Mouse (Mus musculus) CH12.LX (cell line): ENCODE measurements at regions not wholly inside any gene's neighbourhood (a gene's known extent, or its start where the extent isn't known, plus 50 kb on each side); places are given as distances from the start of the nearest gene placed in this dataset.

Experiments used
- DNase-seq: peaks from one replicate; pipeline ENCODE4 v3.0.0-alpha.2; 2013; ENCODE audit errors: extremely low read depth
- H3K27ac ChIP-seq: 2 replicates; pipeline ENCODE4 v1.5.1; 2012; ENCODE audit warnings: low read depth, mild to moderate bottlenecking, control low read depth, moderate library complexity; ENCODE audit not compliant: insufficient read depth
- H3K27me3 ChIP-seq: replicated peaks from 2 replicates; pipeline ENCODE3; 2012; ENCODE audit warnings: inconsistent platforms
- H3K36me3 ChIP-seq, 2 experiments: replicated peaks in 1 of 2; 2 replicates each; pipeline versions ENCODE3 to v1.6.1; 2012; ENCODE audit warnings: inconsistent platforms in 1 of 2, low read length in 1 of 2, mild to moderate bottlenecking in 1 of 2, mixed read lengths in 1 of 2, moderate library complexity in 1 of 2; ENCODE audit not compliant: control insufficient read depth in 1 of 2, insufficient read depth in 1 of 2
- H3K4me1 ChIP-seq, 2 experiments: 2 replicates each; pipeline ENCODE4 v1.6.1; 2012; ENCODE audit warnings: inconsistent platforms in 1 of 2, moderate library complexity in 1 of 2; ENCODE audit not compliant: insufficient read depth in 2 of 2, control insufficient read depth in 1 of 2
- H3K4me2 ChIP-seq: 2 replicates; pipeline ENCODE4 v1.6.1; 2012; ENCODE audit warnings: low read depth, mild to moderate bottlenecking, control low read depth; ENCODE audit not compliant: poor library complexity, insufficient read depth, severe bottlenecking
- H3K4me3 ChIP-seq, 3 experiments: fragments of 150-350 bp in 1 of 3; sonication (generic) in 1 of 3; replicated peaks in 1 of 3; 2 replicates each; pipeline versions ENCODE3 to v1.5.1; 2011 to 2012; ENCODE audit warnings: low read depth in 2 of 3, low read length in 2 of 3, mild to moderate bottlenecking in 2 of 3, moderate library complexity in 2 of 3, control low read depth in 1 of 3, improper control_type of control experiment in 1 of 3, inconsistent platforms in 1 of 3, mixed read lengths in 1 of 3; ENCODE audit not compliant: poor library complexity in 1 of 3
- H3K79me2 ChIP-seq: replicated peaks from 2 replicates; pipeline ENCODE4 v1.6.1; 2012; ENCODE audit warnings: mild to moderate bottlenecking, moderate library complexity; ENCODE audit not compliant: control insufficient read depth, poor library complexity, insufficient read depth, severe bottlenecking; ENCODE audit errors: extremely low read depth
- H3K9ac ChIP-seq: 2 replicates; pipeline ENCODE4 v1.6.1; 2012; ENCODE audit warnings: low read depth, mild to moderate bottlenecking, control low read depth, moderate library complexity; ENCODE audit not compliant: insufficient read depth
- H3K9me3 ChIP-seq: replicated peaks from 2 replicates; pipeline ENCODE3; 2012; ENCODE audit warnings: low read length, inconsistent platforms, mixed read lengths
- BHLHE40 ChIP-seq: IDR thresholded peaks from 2 replicates; pipeline ENCODE4 v1.6.1; 2011; ENCODE audit warnings: mild to moderate bottlenecking, low read depth, low read length, improper control_type of control experiment
- CTCF ChIP-seq, 2 experiments: IDR thresholded peaks in 1 of 2; conservative IDR thresholded peaks in 1 of 2; 2 replicates each; pipeline ENCODE4 v1.5.1; 2011 to 2012; ENCODE audit warnings: low read depth in 2 of 2, low read length in 2 of 2, improper control_type of control experiment in 1 of 2, inconsistent platforms in 1 of 2, mild to moderate bottlenecking in 1 of 2, moderate library complexity in 1 of 2
- ELF1 ChIP-seq: IDR thresholded peaks from 2 replicates; pipeline ENCODE4 v1.6.1; 2014; ENCODE audit warnings: low read depth, mild to moderate bottlenecking, inconsistent platforms, low read length, improper control_type of control experiment
- EP300 ChIP-seq: IDR thresholded peaks from 2 replicates; pipeline ENCODE4 v1.6.1; 2011; ENCODE audit warnings: low read length, improper control_type of control experiment
- ETS1 ChIP-seq: conservative IDR thresholded peaks from 2 replicates; pipeline ENCODE4 v1.6.1; 2012; ENCODE audit warnings: low read depth, mild to moderate bottlenecking, inconsistent platforms, low read length, improper control_type of control experiment, moderate library complexity
- HCFC1 ChIP-seq: IDR thresholded peaks from 2 replicates; pipeline ENCODE4 v1.6.1; 2012; ENCODE audit warnings: low read depth, mild to moderate bottlenecking, inconsistent platforms, low read length, improper control_type of control experiment
- IRF4 ChIP-seq: IDR thresholded peaks from 2 replicates; pipeline ENCODE4 v1.6.1; 2014; ENCODE audit warnings: low read depth, mild to moderate bottlenecking, inconsistent platforms, low read length, improper control_type of control experiment
- JUND ChIP-seq: conservative IDR thresholded peaks from 2 replicates; pipeline ENCODE4 v1.6.1; 2011; ENCODE audit warnings: low read depth, low read length, improper control_type of control experiment
- MAX ChIP-seq: IDR thresholded peaks from 2 replicates; pipeline ENCODE4 v1.6.1; 2011; ENCODE audit warnings: low read length, improper control_type of control experiment
- MEF2A ChIP-seq: IDR thresholded peaks from 2 replicates; pipeline ENCODE4 v1.6.1; 2014; ENCODE audit warnings: low read depth, mild to moderate bottlenecking, inconsistent platforms, low read length, improper control_type of control experiment, borderline replicate concordance
- NELFE ChIP-seq: IDR thresholded peaks from 2 replicates; pipeline ENCODE4 v1.6.1; 2011; ENCODE audit warnings: low read depth, low read length, improper control_type of control experiment
- PAX5 ChIP-seq: IDR thresholded peaks from 2 replicates; pipeline ENCODE4 v1.6.1; 2012; ENCODE audit warnings: low read length, inconsistent platforms, mixed read lengths
- POLR2A ChIP-seq: IDR thresholded peaks from 2 replicates; pipeline ENCODE4 v1.6.1; 2011; ENCODE audit warnings: low read depth, mild to moderate bottlenecking, improper control_type of control experiment, low read length
- POLR2AphosphoS2 ChIP-seq: IDR thresholded peaks from 2 replicates; pipeline ENCODE4 v1.6.1; 2011; ENCODE audit warnings: low read depth, low read length, improper control_type of control experiment
- RAD21 ChIP-seq: IDR thresholded peaks from 2 replicates; pipeline ENCODE4 v1.6.1; 2011; ENCODE audit warnings: low read depth, mild to moderate bottlenecking, low read length, improper control_type of control experiment, moderate library complexity
- SIN3A ChIP-seq: IDR thresholded peaks from 2 replicates; pipeline ENCODE4 v1.6.1; 2012; ENCODE audit warnings: low read length, improper control_type of control experiment, inconsistent platforms
- SMC3 ChIP-seq: IDR thresholded peaks from 2 replicates; pipeline ENCODE4 v1.6.1; 2011; ENCODE audit warnings: low read depth, low read length, improper control_type of control experiment
- TBP ChIP-seq: conservative IDR thresholded peaks from 2 replicates; pipeline ENCODE4 v1.6.1; 2011; ENCODE audit warnings: low read depth, low read length, improper control_type of control experiment
- TCF12 ChIP-seq: IDR thresholded peaks from 2 replicates; pipeline ENCODE4 v1.6.1; 2014; ENCODE audit warnings: low read depth, mild to moderate bottlenecking, inconsistent platforms, low read length, improper control_type of control experiment
- UBTF ChIP-seq: IDR thresholded peaks from 2 replicates; pipeline ENCODE4 v1.6.1; 2012; ENCODE audit warnings: low read depth, mild to moderate bottlenecking, inconsistent platforms, low read length, improper control_type of control experiment, moderate library complexity
- USF1 ChIP-seq: IDR thresholded peaks from 2 replicates; pipeline ENCODE4 v1.6.1; 2014; ENCODE audit warnings: low read depth, mild to moderate bottlenecking, inconsistent platforms, low read length, improper control_type of control experiment
- USF2 ChIP-seq: conservative IDR thresholded peaks from 2 replicates; pipeline ENCODE4 v1.6.1; 2011; ENCODE audit warnings: low read depth, low read length, improper control_type of control experiment
- ZKSCAN1 ChIP-seq: IDR thresholded peaks from 2 replicates; pipeline ENCODE4 v1.6.1; 2012; ENCODE audit warnings: low read depth, inconsistent platforms, low read length, improper control_type of control experiment, borderline replicate concordance
- ZMIZ1 ChIP-seq: IDR thresholded peaks from 2 replicates; pipeline ENCODE4 v1.6.1; 2012; ENCODE audit warnings: low read depth, mild to moderate bottlenecking, inconsistent platforms, low read length, improper control_type of control experiment
- ZNF384 ChIP-seq: IDR thresholded peaks from 2 replicates; pipeline ENCODE4 v1.6.1; 2012; ENCODE audit warnings: low read depth, low read length, improper control_type of control experiment, inconsistent platforms
- dilution Hi-C: fragments of 300-500 bp; cut with MboI; formaldehyde crosslinking; loops from 2 replicates; pipeline ENCODE4 v1.14.3; 2020; ENCODE audit warnings: low sequenced_read_pairs; ENCODE audit not compliant: extremely low pct_unique_long_range_greater_than_20kb, extremely low pct_ligation_motif_present
- in situ Hi-C: fragments of 300-500 bp; cut with MboI; formaldehyde crosslinking; loops from 3 replicates; pipeline ENCODE4 v1.14.3; 2019; ENCODE audit warnings: low sequenced_read_pairs, low pct_ligation_motif_present, low pct_unique_long_range_greater_than_20kb, mixed read lengths

DNA sequence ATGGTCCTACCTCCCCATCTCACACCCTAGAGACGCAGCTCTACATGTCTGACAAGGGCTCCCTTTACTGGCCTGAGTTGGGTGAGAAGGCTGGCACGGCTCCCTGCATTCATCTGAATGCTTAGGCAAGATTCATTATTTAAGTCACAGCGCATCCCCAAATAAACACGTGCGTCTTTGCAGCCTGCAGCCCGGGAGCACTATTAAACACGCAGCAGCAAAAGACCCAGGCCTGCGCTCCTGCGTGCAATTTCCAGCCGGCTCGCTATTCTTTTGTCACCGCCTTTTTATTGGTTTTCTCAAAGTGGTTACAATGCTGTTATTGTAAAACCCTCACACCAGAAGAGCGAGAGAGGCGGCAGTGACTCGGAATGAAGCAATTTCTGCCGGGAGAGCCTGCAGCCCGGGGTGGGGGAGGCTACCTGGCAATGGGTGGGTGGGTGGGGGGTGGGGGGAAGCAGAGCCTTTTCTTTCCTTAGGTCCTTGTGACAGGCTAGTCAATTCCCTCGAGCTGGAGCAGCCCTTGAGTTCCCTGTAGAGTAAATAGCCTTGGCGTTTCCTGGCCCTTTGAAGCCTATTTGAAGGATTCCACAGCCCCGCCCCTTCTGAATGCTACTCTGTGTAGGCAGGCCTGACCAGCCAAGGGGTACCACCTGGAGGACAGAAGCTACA is 333.3 kb downstream of the Bcor start:
- Histone ChIP-seq H3K9ac (no peak overlapping the region), H3K27me3 (no peaks in the 10 kb centered on the region), H3K79me2 (no peaks in the 10 kb centered on the region), H3K9me3 (no peaks in the 10 kb centered on the region), H3K4me2 (no peak overlapping the region), H3K4me3 (no peak overlapping the region), H3K4me1 (peaks cover 28 to 35% of the 10 kb centered on the region in 2 experiments), H3K27ac (no peak overlapping the region), H3K36me3 (no peaks in the 10 kb centered on the region)
- TF ChIP-seq SMC3: no peak
- TF ChIP-seq HCFC1: no peak
- no peak for TF ChIP-seq PAX5
- no peak for TF ChIP-seq POLR2A
- no peak for TF ChIP-seq CTCF (conservative IDR thresholded peaks at IDR 0.05 in 1 of 2, IDR thresholded peaks at IDR 0.05 in 1 of 2; ENCODE audit: low read depth in 2 of 2, low read length in 2 of 2)
- TF ChIP-seq JUND: no peak
- no peak for TF ChIP-seq POLR2AphosphoS2
- TF ChIP-seq MAX: no peak
- TF ChIP-seq NELFE: no peak
- TF ChIP-seq IRF4: no peak
- TF ChIP-seq EP300: no peak
- TF ChIP-seq BHLHE40: no peak
- no peak for TF ChIP-seq USF1
- TF ChIP-seq SIN3A: no peak
- no peak for TF ChIP-seq RAD21
- no peak for TF ChIP-seq UBTF
- TF ChIP-seq TCF12: no peak
- dilution Hi-C loops: no loop called here
- DNase-seq: no peak
- in situ Hi-C loops: no loop called here

GRCm38 (mm10) chrX:11829411-11830002 is 330.6 kb downstream of the Bcor start:
- Histone ChIP-seq H3K4me1 (peaks cover 20 to 35% of the 10 kb centered on the region in 2 experiments), H3K27ac (no peak overlapping the region), H3K36me3 (no peaks in the 10 kb centered on the region), H3K27me3 (no peaks in the 10 kb centered on the region), H3K4me2 (peak overlapping the region; percentile 70), H3K9me3 (no peaks in the 10 kb centered on the region), H3K4me3 (no peak overlapping the region), H3K9ac (peak overlapping the region; percentile 44; the same call in 1 of the 2 replicates), H3K79me2 (no peaks in the 10 kb centered on the region)
- in situ Hi-C loops: loop anchor here (10.0 kb wide), 1 partner anchor 75 kb away; no protein-coding TSS in a partner anchor
- no peak for DNase-seq
- dilution Hi-C loops: no loop called here
- TF ChIP-seq EP300 (peak; percentile 67), TCF12 (no peak), BHLHE40 (peak; percentile 91), TBP (no peak), SIN3A (no peak), USF2 (no peak), ETS1 (peak; percentile 49; the same call in 1 of the 2 replicates), ELF1 (no peak), ZKSCAN1 (no peak), PAX5 (no peak), ZMIZ1 (no peak), ZNF384 (peak; percentile 87), MEF2A (peak; percentile 93)
